Mouse (Mus musculus) CD4-positive naive resting alpha-beta T cell, adult 76 days (primary cell): ENCODE data around the gene Ttc8. TPM values are rescaled to one million over a fixed set of nuclear protein-coding genes. Genes with fewer than 3 reads are reported as not detected.

Source experiments
- total RNA-seq: library from RNA; stranded (reverse); gene quantifications from one replicate; pipeline ENCODE4 v1.2.4, GENCODE M21; 2023

The Ttc8 gene
- 1.4 TPM for total RNA-seq

GRCm38 (mm10) chr12:98920194-98920991 is at the start of gene Ttc8:
Ttc8 (plus strand) TSS chr12:98920574.

GRCm38 (mm10) chr12:98900881-98901801 is 19.2 kb upstream of the Ttc8 start, which contains the start of gene Eml5:
Eml5 (minus strand) TSS chr12:98901484.

Other genes starting within 250 kb of the Ttc8 start
- gene Ptpn21, start 183.2 kb upstream of the Ttc8 start, total RNA-seq, result 3.7 TPM
- 85.1 TPM for gene Zc3h14, start 173.6 kb upstream of the Ttc8 start, total RNA-seq
- 43.7 TPM for gene Eml5, start 19.1 kb upstream of the Ttc8 start, total RNA-seq